Mouse (Mus musculus) megakaryocyte, embryonic 14.5 days (primary cell): ENCODE results near the gene Synj1.

Source experiments
- FLI1 ChIP-seq: IDR thresholded peaks from 2 replicates; pipeline ENCODE4 v1.6.1; 2012; ENCODE audit warnings: low read length, inconsistent platforms, mixed read lengths
- GATA1 ChIP-seq: IDR thresholded peaks from 3 replicates; pipeline ENCODE4 v1.6.1; 2012; ENCODE audit warnings: mixed read lengths, low read length, inconsistent platforms, borderline replicate concordance

DNA sequence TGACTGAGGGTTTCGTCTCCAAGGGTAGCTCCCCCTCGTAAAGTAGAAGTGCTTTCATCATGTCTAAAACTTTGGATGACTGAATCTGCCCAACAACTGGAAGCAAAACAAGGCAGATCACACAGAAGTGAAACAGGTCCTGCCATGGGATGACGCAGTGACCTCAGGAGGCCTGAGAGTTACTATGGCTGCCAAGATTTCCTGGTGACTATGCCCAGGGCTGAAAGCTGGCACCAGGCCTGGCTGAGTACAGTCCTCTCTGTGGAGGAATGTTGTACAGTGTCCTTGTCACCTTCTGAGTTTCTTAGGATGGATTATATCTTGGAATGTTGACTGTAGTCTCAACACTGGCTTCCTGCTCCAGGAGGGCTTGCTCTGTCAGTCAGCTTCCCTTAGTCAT is 113.5 kb downstream of the Synj1 start:
- TF ChIP-seq GATA1: no peak
- TF ChIP-seq FLI1: no peak
